Mouse (Mus musculus) limb, embryonic 13.5 days (tissue): ENCODE results near the gene Myo9a. TPM values are rescaled to one million over a fixed set of nuclear protein-coding genes. Genes with fewer than 3 reads are reported as not detected.
A peak's percentile ranks its signal among the peaks of the same experiment; 100 is the strongest.

Source experiments
- ATAC-seq: fragments of 200-750 bp; cut with Nextera tagmentation; 2 replicates; pipeline ENCODE4 v1.8.0; 2017; ENCODE audit warnings: low read depth, moderate number of reproducible peaks, moderate TSS enrichment; ENCODE audit not compliant: low FRiP score
- H3K27ac ChIP-seq: fragments of 300-500 bp; sonication (generic); 2 replicates; pipeline ENCODE4 v1.5.1; 2015; ENCODE audit warnings: inconsistent platforms, mild to moderate bottlenecking, moderate library complexity
- H3K27me3 ChIP-seq: fragments of 300-500 bp; sonication (generic); 2 replicates; pipeline ENCODE4 v1.6.1; 2015; ENCODE audit warnings: mild to moderate bottlenecking, inconsistent platforms
- H3K36me3 ChIP-seq: fragments of 300-500 bp; sonication (generic); 2 replicates; pipeline ENCODE4 v1.6.1; 2015; ENCODE audit warnings: inconsistent platforms, mild to moderate bottlenecking, moderate library complexity
- H3K4me1 ChIP-seq: fragments of 300-500 bp; sonication (generic); 2 replicates; pipeline ENCODE4 v1.6.1; 2015; ENCODE audit warnings: inconsistent platforms
- H3K4me2 ChIP-seq: fragments of 300-500 bp; sonication (generic); replicated peaks from 2 replicates; pipeline ENCODE4 v1.6.1; 2015; ENCODE audit warnings: inconsistent platforms, mild to moderate bottlenecking, moderate library complexity
- H3K4me3 ChIP-seq: fragments of 300-500 bp; sonication (generic); 2 replicates; pipeline ENCODE4 v1.5.1; 2015; ENCODE audit warnings: moderate library complexity, mild to moderate bottlenecking, inconsistent platforms
- H3K9ac ChIP-seq: fragments of 300-500 bp; sonication (generic); 2 replicates; pipeline ENCODE4 v1.6.1; 2015; ENCODE audit warnings: mild to moderate bottlenecking, inconsistent platforms
- H3K9me3 ChIP-seq: fragments of 300-500 bp; sonication (generic); 2 replicates; pipeline ENCODE4 v1.6.1; 2016; ENCODE audit warnings: inconsistent platforms
- WGBS: fragments of 180-500 bp; shearing (Covaris S2); methylation state at CpG from one replicate; pipeline ENCODE4 v1.1.7; 2015; 5-methylcytosine and 5-hydroxymethylcytosine counted together
- polyA plus RNA-seq: library from polyadenylated mRNA; unstranded; fragments of >200 nt; fragmentation: Nextera tagmentation; extraction: Ambion mirVana; gene quantifications from 2 replicates; pipeline ENCODE4 v1.2.1, GENCODE M21; 2015

Myo9a gene
- polyA plus RNA-seq, 1 experiment from 2014 or later: 17.5 TPM

GRCm38 (mm10) chr9:59727569-59728286 is 23.0 kb upstream of the Myo9a start:
- Histone ChIP-seq H3K36me3 (no peaks in the 10 kb centered on the region), H3K9ac (no peak overlapping the region), H3K9me3 (no peaks in the 10 kb centered on the region), H3K27me3 (no peaks in the 10 kb centered on the region), H3K27ac (no peak overlapping the region), H3K4me3 (no peak overlapping the region), H3K4me2 (no peak overlapping the region), H3K4me1 (peaks cover 21% of the 10 kb centered on the region)
- WGBS: 80% methylated on average over 11 of the region's 11 CpGs
- no peak; the same call in 1 of the 2 replicates for ATAC-seq

GRCm38 (mm10) chr9:59731136-59731535 is 19.6 kb upstream of the Myo9a start:
- no peak overlapping the region for H3K9ac ChIP-seq
- H3K4me3 ChIP-seq: no peak overlapping the region
- no peak for ATAC-seq
- no peak overlapping the region for H3K4me2 ChIP-seq
- H3K27me3 ChIP-seq: no peaks in the 10 kb centered on the region
- H3K4me1 ChIP-seq: no peaks in the 10 kb centered on the region
- H3K36me3 ChIP-seq: no peaks in the 10 kb centered on the region
- no peak overlapping the region for H3K27ac ChIP-seq
- 85% methylated on average over 5 of the region's 5 CpGs for WGBS
- no peaks in the 10 kb centered on the region for H3K9me3 ChIP-seq

GRCm38 (mm10) chr9:59733075-59733474 is 17.6 kb upstream of the Myo9a start:
- ATAC-seq: no peak

GRCm38 (mm10) chr9:59735394-59735793 is 15.3 kb upstream of the Myo9a start:
- H3K27ac ChIP-seq: no peak overlapping the region
- no peak overlapping the region for H3K4me2 ChIP-seq
- no peak overlapping the region for H3K9ac ChIP-seq
- H3K27me3 ChIP-seq: no peaks in the 10 kb centered on the region
- H3K36me3 ChIP-seq: peaks cover 5% of the 10 kb centered on the region; the same call in 1 of the 2 replicates
- no peaks in the 10 kb centered on the region for H3K4me1 ChIP-seq
- WGBS: 61% methylated on average over 4 of the region's 4 CpGs
- ATAC-seq: no peak
- H3K9me3 ChIP-seq: no peaks in the 10 kb centered on the region
- no peak overlapping the region for H3K4me3 ChIP-seq

More at GRCm38 (mm10) chr9:59733075-59733474, 17.6 kb upstream of the Myo9a start:
- 67% methylated on average over 6 of the region's 6 CpGs for WGBS
- no peak overlapping the region for H3K4me3 ChIP-seq
- H3K9me3 ChIP-seq: no peaks in the 10 kb centered on the region
- H3K4me2 ChIP-seq: no peak overlapping the region
- H3K36me3 ChIP-seq: peaks cover 5% of the 10 kb centered on the region; the same call in 1 of the 2 replicates
- no peak overlapping the region for H3K9ac ChIP-seq
- no peak overlapping the region; the same call in 1 of the 2 replicates for H3K27ac ChIP-seq
- H3K27me3 ChIP-seq: no peaks in the 10 kb centered on the region
- no peaks in the 10 kb centered on the region for H3K4me1 ChIP-seq

GRCm38 (mm10) chr9:59740593-59740992 is 10.1 kb upstream of the Myo9a start:
- no peak overlapping the region for H3K4me2 ChIP-seq
- no peaks in the 10 kb centered on the region for H3K4me1 ChIP-seq
- H3K27me3 ChIP-seq: no peaks in the 10 kb centered on the region
- no peak for ATAC-seq
- H3K27ac ChIP-seq: no peak overlapping the region
- H3K9me3 ChIP-seq: no peaks in the 10 kb centered on the region
- peaks cover 8% of the 10 kb centered on the region; the same call in 1 of the 2 replicates for H3K36me3 ChIP-seq
- no peak overlapping the region for H3K4me3 ChIP-seq
- 87% methylated on average over 2 of the region's 2 CpGs for WGBS
- H3K9ac ChIP-seq: no peak overlapping the region

- Histone ChIP-seq H3K4me3 (no peak overlapping the region), H3K27me3 (no peaks in the 10 kb centered on the region), H3K9ac (no peak overlapping the region), H3K4me1 (no peaks in the 10 kb centered on the region), H3K4me2 (no peak overlapping the region), H3K9me3 (no peaks in the 10 kb centered on the region), H3K36me3 (0 out of 2 replicates have a peak, but pooled peaks cover 3% of the 10 kb centered on the region), H3K27ac (no peak overlapping the region)
- no peak for ATAC-seq
- over 99% methylated on average over 3 of the region's 3 CpGs for WGBS
These were observed 6.8 kb upstream of the Myo9a start for GRCm38 (mm10) chr9:59743903-59744302.

GRCm38 (mm10) chr9:59748387-59748786 is 2.3 kb upstream of the Myo9a start:
- WGBS: 91% methylated on average over 2 of the region's 2 CpGs
- H3K9ac ChIP-seq: no peak overlapping the region
- H3K9me3 ChIP-seq: no peaks in the 10 kb centered on the region
- no peak overlapping the region for H3K4me3 ChIP-seq
- peaks cover 11% of the 10 kb centered on the region for H3K4me1 ChIP-seq
- H3K27ac ChIP-seq: no peak overlapping the region
- ATAC-seq: no peak
- H3K4me2 ChIP-seq: no peak overlapping the region
- no peaks in the 10 kb centered on the region for H3K27me3 ChIP-seq
- 0 out of 2 replicates have a peak, but pooled peaks cover 3% of the 10 kb centered on the region for H3K36me3 ChIP-seq

GRCm38 (mm10) chr9:59748969-59749368 is 1.7 kb upstream of the Myo9a start:
- 86% methylated on average over 11 of the region's 11 CpGs for WGBS
- Histone ChIP-seq H3K4me3 (no peak overlapping the region), H3K27ac (no peak overlapping the region), H3K9ac (no peak overlapping the region), H3K36me3 (0 out of 2 replicates have a peak, but pooled peaks cover under 1% of the 10 kb centered on the region), H3K9me3 (no peaks in the 10 kb centered on the region), H3K4me1 (peaks cover 11% of the 10 kb centered on the region), H3K27me3 (no peaks in the 10 kb centered on the region), H3K4me2 (no peak overlapping the region)
- ATAC-seq: no peak

- Histone ChIP-seq H3K4me3 (peak overlapping the region; percentile 84), H3K27me3 (no peaks in the 10 kb centered on the region), H3K9me3 (no peaks in the 10 kb centered on the region), H3K36me3 (no peaks in the 10 kb centered on the region), H3K9ac (peak overlapping the region; percentile 65), H3K4me1 (peaks cover 11% of the 10 kb centered on the region), H3K27ac (peak overlapping the region; percentile 94), H3K4me2 (peak overlapping the region; percentile 69)
- ATAC-seq: no peak
- 28% methylated on average over 12 of the region's 12 CpGs for WGBS
These were observed 973 bp upstream of the Myo9a start for GRCm38 (mm10) chr9:59749581-59750265.

GRCm38 (mm10) chr9:59751066-59751581 is 428 bp downstream of the Myo9a start:
- Histone ChIP-seq H3K27me3 (no peaks in the 10 kb centered on the region), H3K9me3 (no peaks in the 10 kb centered on the region), H3K9ac (peak overlapping the region; percentile 84), H3K27ac (peak overlapping the region; percentile 92), H3K4me1 (peaks cover 14% of the 10 kb centered on the region), H3K4me2 (peak overlapping the region; percentile 77), H3K36me3 (no peaks in the 10 kb centered on the region), H3K4me3 (peak overlapping the region; percentile 84)
- under 1% methylated on average over 43 of the region's 49 CpGs for WGBS
- ATAC-seq: peak; percentile 93

- H3K4me1 ChIP-seq: peaks cover 14% of the 10 kb centered on the region
- 1% methylated on average over 2 of the region's 2 CpGs for WGBS
- no peak for ATAC-seq
These were observed 1.3 kb downstream of the Myo9a start for GRCm38 (mm10) chr9:59751966-59752365.

GRCm38 (mm10) chr9:59755199-59755598 is 4.5 kb downstream of the Myo9a start:
- 49% methylated on average over 2 of the region's 2 CpGs for WGBS
- H3K27me3 ChIP-seq: no peaks in the 10 kb centered on the region
- H3K27ac ChIP-seq: no peak overlapping the region
- H3K4me1 ChIP-seq: peaks cover 6% of the 10 kb centered on the region
- no peaks in the 10 kb centered on the region for H3K9me3 ChIP-seq
- no peak overlapping the region for H3K4me2 ChIP-seq
- no peaks in the 10 kb centered on the region for H3K36me3 ChIP-seq
- no peak overlapping the region for H3K9ac ChIP-seq
- H3K4me3 ChIP-seq: no peak overlapping the region
- no peak for ATAC-seq

More at GRCm38 (mm10) chr9:59751966-59752365, 1.3 kb downstream of the Myo9a start:
- Histone ChIP-seq H3K9ac (peak overlapping the region; percentile 84), H3K27ac (no peak overlapping the region; the same call in 1 of the 2 replicates), H3K36me3 (no peaks in the 10 kb centered on the region), H3K9me3 (no peaks in the 10 kb centered on the region), H3K4me2 (peak overlapping the region; percentile 77), H3K27me3 (no peaks in the 10 kb centered on the region), H3K4me3 (peak overlapping the region; percentile 84)
